Mouse (Mus musculus) limb, embryonic 12.5 days (tissue): ENCODE results near the gene Pnpo. TPM values are rescaled to one million over a fixed set of nuclear protein-coding genes. Genes with fewer than 3 reads are reported as not detected.

Experiments used
- ATAC-seq: fragments of 200-750 bp; cut with Nextera tagmentation; 2 replicates; pipeline ENCODE4 v1.8.0; 2017; ENCODE audit warnings: low read depth, moderate TSS enrichment; ENCODE audit not compliant: insufficient number of reproducible peaks, insufficient read depth, low FRiP score, low TSS enrichment
- H3K27ac ChIP-seq: fragments of 300-500 bp; sonication (generic); 2 replicates; pipeline ENCODE4 v1.5.1; 2016; ENCODE audit warnings: mild to moderate bottlenecking, moderate library complexity
- H3K27me3 ChIP-seq: fragments of 300-500 bp; sonication (generic); 2 replicates; pipeline ENCODE4 v1.6.1; 2016; ENCODE audit warnings: mild to moderate bottlenecking, moderate library complexity
- H3K36me3 ChIP-seq: fragments of 300-500 bp; sonication (generic); 2 replicates; pipeline ENCODE4 v1.6.1; 2016; ENCODE audit warnings: mild to moderate bottlenecking, moderate library complexity
- H3K4me1 ChIP-seq: fragments of 300-500 bp; sonication (generic); replicated peaks from 2 replicates; pipeline ENCODE4 v1.6.1; 2016
- H3K4me2 ChIP-seq: fragments of 300-500 bp; sonication (generic); 2 replicates; pipeline ENCODE4 v1.6.1; 2016; ENCODE audit warnings: mild to moderate bottlenecking, moderate library complexity
- H3K4me3 ChIP-seq: fragments of 300-500 bp; sonication (generic); replicated peaks from 2 replicates; pipeline ENCODE4 v1.5.1; 2016; ENCODE audit warnings: mild to moderate bottlenecking
- H3K9ac ChIP-seq: fragments of 300-500 bp; sonication (generic); replicated peaks from 2 replicates; pipeline ENCODE4 v1.6.1; 2016; ENCODE audit warnings: mild to moderate bottlenecking, moderate library complexity
- H3K9me3 ChIP-seq: fragments of 300-500 bp; sonication (generic); 2 replicates; pipeline ENCODE4 v1.6.1; 2016; ENCODE audit warnings: mild to moderate bottlenecking, moderate library complexity
- WGBS: fragments of 180-500 bp; shearing (Covaris S2); methylation state at CpG from one replicate; pipeline ENCODE4 v1.1.7; 2016; 5-methylcytosine and 5-hydroxymethylcytosine counted together
- polyA plus RNA-seq: library from polyadenylated mRNA; unstranded; fragments of >200 nt; fragmentation: Nextera tagmentation; extraction: Ambion mirVana; gene quantifications from 2 replicates; pipeline ENCODE4 v1.2.1, GENCODE M21; 2016

Gene Pnpo
- polyA plus RNA-seq, 1 experiment from 2014 or later, result 19.7 TPM

DNA sequence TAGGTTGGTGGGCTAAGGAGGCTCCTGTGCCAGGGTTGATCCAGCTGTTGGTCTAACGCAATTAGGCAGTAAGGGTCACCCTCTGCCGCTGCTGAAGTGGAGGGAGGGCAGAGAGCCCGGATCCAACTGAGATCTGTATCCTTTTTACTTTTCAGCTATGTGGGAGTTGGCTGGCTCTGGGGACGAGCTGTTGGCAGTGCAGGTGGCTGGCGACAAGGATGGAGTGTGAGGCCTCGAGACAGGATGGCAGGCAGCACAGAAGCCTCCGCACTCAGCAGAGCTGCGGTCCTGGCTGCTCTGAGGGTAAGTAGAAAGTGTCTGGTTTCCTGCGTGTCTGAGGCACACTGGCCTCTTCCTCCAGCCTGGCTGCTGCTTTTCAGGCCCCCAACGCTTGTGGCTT lies 8.6 kb upstream of the Pnpo start:
- 87% methylated on average over 10 of the region's 10 CpGs for WGBS
- ATAC-seq, result no peak
- no peak overlapping the region for H3K9ac ChIP-seq

DNA sequence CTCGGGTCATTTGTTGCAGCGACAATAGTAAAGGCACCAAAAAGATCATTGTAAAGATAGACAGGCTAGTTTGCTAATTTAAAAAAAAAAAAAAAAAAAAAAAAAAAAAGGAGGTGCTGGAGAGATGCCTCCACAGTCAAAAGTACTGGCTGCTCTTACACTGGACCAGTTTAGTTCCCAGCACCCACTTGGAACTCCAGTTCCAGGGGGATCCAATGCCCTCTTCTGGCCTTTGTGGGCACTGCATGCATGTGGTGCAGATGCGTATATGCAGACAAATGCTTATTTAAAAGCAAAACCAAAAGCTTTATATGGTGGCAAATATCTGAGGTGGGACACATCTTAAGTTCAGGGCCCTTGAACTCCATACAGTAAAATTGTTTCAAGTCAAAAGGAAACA lies 7.0 kb upstream of the Pnpo start:
- H3K27ac ChIP-seq, result no peak overlapping the region
- ATAC-seq, result no peak
- no peak overlapping the region for H3K4me3 ChIP-seq
- peaks cover 9% of the 10 kb centered on the region; the same call in 1 of the 2 replicates for H3K4me1 ChIP-seq
- H3K27me3 ChIP-seq, result no peaks in the 10 kb centered on the region
- WGBS, result over 99% methylated on average over 3 of the region's 3 CpGs
- H3K9ac ChIP-seq, result no peak overlapping the region
- no peaks in the 10 kb centered on the region for H3K9me3 ChIP-seq
- H3K36me3 ChIP-seq, result peaks cover 55% of the 10 kb centered on the region
- no peak overlapping the region for H3K4me2 ChIP-seq

More for the DNA sequence above, 8.6 kb upstream of the Pnpo start:
- Histone ChIP-seq H3K36me3 (peaks cover 71% of the 10 kb centered on the region), H3K9me3 (no peaks in the 10 kb centered on the region), H3K27ac (no peak overlapping the region), H3K4me1 (no peaks in the 10 kb centered on the region), H3K4me2 (no peak overlapping the region), H3K4me3 (no peak overlapping the region), H3K27me3 (no peaks in the 10 kb centered on the region)

DNA sequence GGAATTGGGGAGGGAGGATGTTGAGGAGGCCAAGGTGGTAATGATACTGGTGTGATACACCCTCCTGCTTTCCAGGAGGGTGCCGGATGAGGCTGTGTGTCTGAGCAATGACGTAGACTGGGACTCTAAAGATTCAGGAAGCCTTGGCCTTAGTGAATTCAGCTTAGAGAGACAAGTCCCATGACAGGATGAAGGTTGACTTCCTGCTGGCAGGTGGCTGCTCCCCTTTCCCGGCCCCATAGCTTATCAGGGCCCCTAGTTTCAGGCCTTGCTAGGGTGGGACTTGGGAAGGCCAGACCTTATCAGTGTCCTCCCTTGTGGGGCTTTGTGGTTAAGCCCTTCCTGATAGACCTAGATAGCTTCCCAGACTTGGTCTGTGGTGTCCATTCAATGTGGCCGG lies 4.1 kb upstream of the Pnpo start:
- WGBS, result 95% methylated on average over 4 of the region's 4 CpGs
- Histone ChIP-seq H3K4me3 (no peak overlapping the region), H3K4me1 (peaks cover 22% of the 10 kb centered on the region), H3K27me3 (peaks cover 4% of the 10 kb centered on the region; the same call in 1 of the 2 replicates), H3K9ac (no peak overlapping the region), H3K36me3 (peaks cover 26% of the 10 kb centered on the region), H3K9me3 (no peaks in the 10 kb centered on the region), H3K4me2 (no peak overlapping the region), H3K27ac (no peak overlapping the region)
- ATAC-seq, result no peak

GRCm38 (mm10) chr11:96946498-96946897 lies 2.7 kb upstream of the Pnpo start:
- Histone ChIP-seq H3K4me1 (peaks cover 22% of the 10 kb centered on the region), H3K9me3 (no peaks in the 10 kb centered on the region), H3K27ac (0 out of 2 replicates have a peak overlapping the region, but pooled peaks have one; percentile 14), H3K4me3 (no peak overlapping the region), H3K27me3 (peaks cover 4% of the 10 kb centered on the region; the same call in 1 of the 2 replicates), H3K36me3 (peaks cover 13% of the 10 kb centered on the region), H3K9ac (no peak overlapping the region), H3K4me2 (no peak overlapping the region)
- ATAC-seq, result no peak
- 52% methylated on average over 9 of the region's 9 CpGs for WGBS

- WGBS, result 86% methylated on average over 14 of the region's 14 CpGs
- Histone ChIP-seq H3K27ac (no peak overlapping the region), H3K27me3 (peaks cover 4% of the 10 kb centered on the region; the same call in 1 of the 2 replicates), H3K4me2 (peak overlapping the region; percentile 86), H3K4me3 (peak overlapping the region; percentile 53; the same call in 1 of the 2 replicates), H3K9ac (no peak overlapping the region), H3K9me3 (no peaks in the 10 kb centered on the region), H3K4me1 (peaks cover 22% of the 10 kb centered on the region), H3K36me3 (peaks cover 5% of the 10 kb centered on the region; the same call in 1 of the 2 replicates)
- ATAC-seq, result no peak
These were observed 1.2 kb upstream of the Pnpo start for GRCm38 (mm10) chr11:96944844-96945580.

GRCm38 (mm10) chr11:96941989-96942590 lies 1.7 kb downstream of the Pnpo start:
- WGBS, result 77% methylated on average over 6 of the region's 6 CpGs
- no peak for ATAC-seq
- Histone ChIP-seq H3K27ac (no peak overlapping the region), H3K9me3 (no peaks in the 10 kb centered on the region), H3K27me3 (peaks cover 4% of the 10 kb centered on the region; the same call in 1 of the 2 replicates), H3K9ac (no peak overlapping the region), H3K4me3 (no peak overlapping the region), H3K4me2 (no peak overlapping the region), H3K36me3 (no peaks in the 10 kb centered on the region), H3K4me1 (peaks cover 22% of the 10 kb centered on the region)

GRCm38 (mm10) chr11:96940578-96941465 lies 3.0 kb downstream of the Pnpo start:
- 77% methylated on average over 16 of the region's 16 CpGs for WGBS
- H3K4me3 ChIP-seq, result no peak overlapping the region
- no peak overlapping the region for H3K27ac ChIP-seq
- ATAC-seq, result no peak
- H3K36me3 ChIP-seq, result no peaks in the 10 kb centered on the region
- H3K9me3 ChIP-seq, result no peaks in the 10 kb centered on the region
- H3K27me3 ChIP-seq, result peaks cover 4% of the 10 kb centered on the region; the same call in 1 of the 2 replicates
- no peak overlapping the region for H3K4me2 ChIP-seq
- H3K9ac ChIP-seq, result no peak overlapping the region
- peaks cover 13% of the 10 kb centered on the region for H3K4me1 ChIP-seq

DNA sequence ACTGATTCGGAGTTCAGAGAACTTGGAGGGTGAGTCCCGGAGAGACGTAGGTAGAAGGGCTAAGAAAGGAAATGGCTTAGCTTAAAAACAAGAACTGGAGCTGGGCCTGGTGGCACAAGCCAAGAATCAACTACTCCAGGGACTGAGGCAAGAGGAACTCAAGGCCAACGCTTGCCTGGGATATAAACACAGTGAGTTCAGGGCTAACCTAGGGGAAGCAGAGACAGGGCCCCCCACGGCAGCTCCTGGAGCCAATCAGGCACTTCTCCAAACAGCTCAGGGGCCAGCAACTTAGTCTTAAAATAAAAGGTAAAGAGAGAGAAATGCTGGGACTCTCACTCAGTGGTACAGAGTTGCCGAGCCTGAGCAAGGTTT lies 5.4 kb downstream of the Pnpo start:
- no peak overlapping the region for H3K27ac ChIP-seq

DNA sequence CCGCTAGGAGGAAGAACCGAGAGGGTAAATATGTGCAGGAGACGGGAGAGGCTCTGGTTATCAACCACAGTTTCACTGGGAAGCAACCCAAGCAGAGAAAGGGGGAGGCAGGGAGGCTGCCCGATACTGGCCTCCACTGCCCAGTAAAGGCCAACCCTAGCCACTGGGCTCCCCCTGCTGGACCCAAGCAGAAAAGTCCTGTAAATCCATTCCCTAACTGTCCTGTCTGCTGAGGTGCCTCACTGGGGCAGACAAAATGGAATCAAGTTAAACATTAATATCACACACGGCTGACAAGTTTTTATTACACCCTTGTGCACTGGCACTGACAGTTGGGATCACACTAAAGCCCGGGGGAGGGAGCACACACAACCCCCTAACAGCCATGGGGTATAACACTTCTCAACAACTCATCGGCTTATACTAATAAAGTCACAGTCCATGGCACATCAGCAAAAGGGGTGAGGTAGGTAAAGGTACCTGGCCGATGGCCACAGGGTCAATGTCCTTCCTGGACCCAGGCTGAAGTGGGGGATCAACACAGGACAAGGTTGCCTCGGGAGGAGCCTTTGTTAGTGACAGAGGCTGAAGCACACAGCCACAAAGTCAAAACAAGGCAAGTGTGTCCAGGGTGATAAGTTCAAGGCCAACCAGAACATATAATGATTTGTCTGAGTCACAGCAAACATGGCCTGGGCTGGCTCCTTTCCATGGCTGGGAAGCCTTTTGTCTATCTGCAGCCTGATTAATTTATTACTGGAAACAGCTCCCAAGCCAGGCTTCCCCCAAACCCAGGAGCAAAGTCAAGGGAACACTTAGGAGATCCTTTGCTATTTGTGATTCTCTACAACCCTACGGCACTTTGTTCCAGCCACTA lies 6.0 kb downstream of the Pnpo start:
- Histone ChIP-seq H3K9ac (no peak overlapping the region), H3K4me2 (no peak overlapping the region), H3K9me3 (no peaks in the 10 kb centered on the region), H3K4me1 (no peaks in the 10 kb centered on the region), H3K27ac (no peak overlapping the region), H3K27me3 (peaks cover 3% of the 10 kb centered on the region; the same call in 1 of the 2 replicates), H3K4me3 (no peak overlapping the region), H3K36me3 (no peaks in the 10 kb centered on the region)
- 53% methylated on average over 10 of the region's 10 CpGs for WGBS
- no peak for ATAC-seq

More for the DNA sequence above, 5.4 kb downstream of the Pnpo start:
- Histone ChIP-seq H3K9ac (no peak overlapping the region), H3K4me1 (peaks cover 2% of the 10 kb centered on the region; the same call in 1 of the 2 replicates), H3K4me2 (no peak overlapping the region), H3K4me3 (no peak overlapping the region), H3K36me3 (no peaks in the 10 kb centered on the region), H3K27me3 (peaks cover 1% of the 10 kb centered on the region; the same call in 1 of the 2 replicates), H3K9me3 (no peaks in the 10 kb centered on the region)
- ATAC-seq, result no peak
- 85% methylated on average over 6 of the region's 6 CpGs for WGBS

GRCm38 (mm10) chr11:96935872-96936650 lies 7.7 kb downstream of the Pnpo start:
- Histone ChIP-seq H3K27ac (no peak overlapping the region), H3K4me3 (no peak overlapping the region), H3K36me3 (no peaks in the 10 kb centered on the region), H3K9ac (no peak overlapping the region), H3K4me2 (no peak overlapping the region), H3K4me1 (no peaks in the 10 kb centered on the region; the same call in 1 of the 2 replicates), H3K27me3 (peaks cover 10% of the 10 kb centered on the region), H3K9me3 (no peaks in the 10 kb centered on the region)
- 84% methylated on average over 9 of the region's 9 CpGs for WGBS
- no peak for ATAC-seq
